Mouse (Mus musculus): ENCODE measurements around the gene Per1. TPM values are rescaled to one million over a fixed set of nuclear protein-coding genes. Genes with fewer than 3 reads are reported as not detected.

Per1 gene
- polyA plus RNA-seq, 1 experiment from 2014 or later, result 11.5 TPM

DNA sequence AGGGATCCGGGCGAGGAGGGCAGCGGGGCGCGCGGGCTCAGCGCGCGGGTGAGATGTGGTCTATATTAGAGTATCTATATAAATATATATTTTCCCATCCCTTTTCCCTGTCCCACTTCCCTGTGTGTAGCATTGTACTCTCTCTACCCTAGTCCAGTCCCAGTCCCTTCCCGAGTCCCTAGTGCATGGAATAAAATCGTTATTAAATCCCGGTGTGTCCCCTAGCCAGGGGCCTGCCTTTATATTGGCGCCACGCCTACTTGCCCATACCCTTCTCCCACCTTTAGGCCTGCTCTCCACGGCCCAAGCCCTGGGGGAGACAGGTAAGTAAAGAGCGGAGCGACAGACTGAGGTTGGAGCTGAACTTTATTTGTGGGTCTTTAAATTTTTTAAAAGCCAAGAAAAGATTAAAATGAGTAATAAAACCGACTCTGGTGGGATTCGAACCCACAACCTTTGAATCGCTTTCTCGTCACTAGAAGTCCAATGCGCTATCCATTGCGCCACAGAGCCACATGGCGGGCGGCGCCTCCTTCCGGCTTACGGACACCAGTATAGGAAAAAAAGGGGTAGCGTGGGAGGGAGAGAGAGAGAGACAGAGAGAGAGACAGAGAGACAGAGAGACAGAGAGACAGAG is 28.2 kb downstream of the Per1 start:
- H3K9ac ChIP-seq, result peak overlapping the region; percentile 72
- ATAC-seq (ENCODE audit: insufficient number of reproducible peaks, insufficient read depth, low FRiP score, low TSS enrichment), result no peak
- H3K4me2 ChIP-seq (replicated peaks), result peak overlapping the region; percentile 88
- peaks cover 36% of the 10 kb centered on the region for H3K4me1 ChIP-seq
- H3K9me3 ChIP-seq, result no peaks in the 10 kb centered on the region
- peak overlapping the region; percentile 77 for H3K4me3 ChIP-seq
- H3K27ac ChIP-seq, result peak overlapping the region; percentile 82
- H3K27me3 ChIP-seq, result no peaks in the 10 kb centered on the region
- H3K36me3 ChIP-seq, result no peaks in the 10 kb centered on the region
- under 1% methylated on average over 29 of the region's 29 CpGs for WGBS

DNA sequence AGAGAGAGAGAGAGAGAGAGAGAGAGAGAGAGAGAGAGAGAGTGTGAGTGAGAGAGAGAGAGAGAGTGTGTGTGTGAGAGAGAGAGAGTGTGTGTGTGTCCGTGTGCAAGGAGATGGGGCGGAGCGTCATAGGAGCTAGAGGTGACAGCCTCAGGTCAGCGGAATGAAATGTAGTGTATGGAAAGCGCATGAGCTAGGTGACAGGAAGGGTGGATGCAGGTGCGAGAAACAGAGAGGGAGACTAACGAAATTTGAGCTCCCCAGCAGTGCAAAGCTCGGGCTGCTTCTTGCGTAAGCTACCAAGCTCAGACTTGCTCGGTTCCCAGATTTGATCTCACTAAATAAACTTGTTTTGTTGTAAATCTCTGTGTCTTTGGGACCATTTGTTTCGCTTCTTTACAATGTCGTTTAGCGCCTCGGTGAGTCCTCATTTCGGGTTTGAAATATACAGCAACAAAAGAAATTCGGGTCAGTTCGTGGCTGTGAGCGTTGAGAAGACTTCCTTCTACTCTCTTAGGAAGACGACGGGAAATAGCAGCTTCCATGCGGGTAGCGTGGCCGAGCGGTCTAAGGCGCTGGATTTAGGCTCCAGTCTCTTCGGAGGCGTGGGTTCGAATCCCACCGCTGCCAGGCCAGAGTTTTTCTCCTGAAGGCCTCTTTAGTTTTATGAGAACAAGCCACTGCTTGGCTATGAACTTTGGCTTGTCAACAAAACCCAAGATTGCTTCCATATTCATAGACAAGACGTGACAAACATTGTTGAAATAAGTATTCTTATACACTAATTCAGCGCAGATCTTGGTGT is 28.9 kb downstream of the Per1 start:
- Histone ChIP-seq H3K9ac (peak overlapping the region; percentile 41), H3K27me3 (no peaks in the 10 kb centered on the region), H3K4me2 (replicated peaks) (peak overlapping the region; percentile 88), H3K9me3 (no peaks in the 10 kb centered on the region), H3K4me1 (peaks cover 35% of the 10 kb centered on the region), H3K27ac (peak overlapping the region; percentile 72), H3K4me3 (peak overlapping the region; percentile 77), H3K36me3 (no peaks in the 10 kb centered on the region)
- under 1% methylated on average over 31 of the region's 31 CpGs for WGBS
- 0 out of 2 replicates have a peak, but pooled peaks have one; percentile 25 for ATAC-seq (ENCODE audit: insufficient number of reproducible peaks, insufficient read depth, low FRiP score, low TSS enrichment)

DNA sequence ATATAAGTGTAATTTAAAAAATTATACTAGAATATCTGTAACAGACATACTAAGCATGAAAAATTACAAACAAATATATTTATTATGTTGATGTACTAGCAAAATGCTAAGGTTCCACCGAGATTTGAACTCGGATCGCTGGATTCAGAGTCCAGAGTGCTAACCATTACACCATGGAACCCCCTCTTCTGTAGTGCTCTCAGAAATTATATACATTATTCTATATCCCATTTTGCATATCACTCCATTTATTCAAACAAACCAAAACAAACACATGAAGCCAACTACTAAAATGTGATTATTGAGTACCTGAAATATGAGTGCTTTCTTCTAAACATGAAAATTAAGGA is 29.5 kb downstream of the Per1 start:
- Histone ChIP-seq H3K36me3 (no peaks in the 10 kb centered on the region), H3K9ac (no peak overlapping the region), H3K4me1 (peaks cover 29% of the 10 kb centered on the region), H3K9me3 (no peaks in the 10 kb centered on the region), H3K4me3 (peak overlapping the region; percentile 77), H3K4me2 (replicated peaks) (peak overlapping the region; percentile 88; the same call in 1 of the 2 replicates), H3K27ac (no peak overlapping the region), H3K27me3 (no peaks in the 10 kb centered on the region)
- under 1% methylated on average over 3 of the region's 3 CpGs for WGBS
- no peak for ATAC-seq (ENCODE audit: insufficient number of reproducible peaks, insufficient read depth, low FRiP score, low TSS enrichment)

DNA sequence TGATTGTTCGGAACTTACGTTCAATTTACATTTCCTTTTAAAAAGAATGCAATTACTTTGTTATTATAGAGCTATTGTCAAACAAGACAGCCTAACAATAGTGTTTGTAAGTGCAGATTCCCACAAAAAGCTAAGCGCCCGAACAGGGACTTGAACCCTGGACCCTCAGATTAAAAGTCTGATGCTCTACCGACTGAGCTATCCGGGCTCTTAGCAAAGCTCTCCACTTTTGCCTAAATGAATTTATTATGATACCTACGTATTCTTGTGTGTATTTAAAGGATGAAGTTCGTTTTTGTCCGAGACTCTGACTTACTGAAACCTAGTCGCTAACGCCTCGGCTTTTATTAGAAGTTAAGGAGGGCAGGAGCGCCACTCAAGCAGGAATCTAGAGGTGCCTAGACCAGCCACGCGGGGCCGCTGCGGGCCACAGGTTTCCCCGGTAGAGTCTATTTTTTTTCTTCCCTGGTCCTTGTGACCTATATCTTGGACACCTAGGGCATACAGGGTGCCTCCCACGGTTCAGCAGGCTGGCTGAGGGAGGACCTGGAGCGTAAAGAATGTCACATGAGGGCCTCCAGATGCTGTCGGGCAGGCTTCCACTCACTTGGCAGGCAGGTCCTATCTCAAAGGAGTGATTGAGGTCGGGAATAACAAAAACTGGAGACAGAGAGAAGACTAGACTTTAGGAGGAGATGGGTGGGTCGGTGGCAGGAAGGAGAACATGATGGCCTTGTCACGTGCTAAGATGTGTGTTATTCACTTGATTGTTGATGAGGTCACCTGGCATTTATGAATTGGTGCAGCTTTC is 30.2 kb downstream of the Per1 start:
- H3K4me2 ChIP-seq (replicated peaks), result peak overlapping the region; percentile 86
- H3K4me1 ChIP-seq, result peaks cover 21% of the 10 kb centered on the region
- under 1% methylated on average over 24 of the region's 24 CpGs for WGBS
- H3K36me3 ChIP-seq, result no peaks in the 10 kb centered on the region
- H3K27ac ChIP-seq, result peak overlapping the region; percentile 76
- no peaks in the 10 kb centered on the region for H3K27me3 ChIP-seq
- H3K4me3 ChIP-seq, result peak overlapping the region; percentile 52
- no peak for ATAC-seq (ENCODE audit: insufficient number of reproducible peaks, insufficient read depth, low FRiP score, low TSS enrichment)
- H3K9me3 ChIP-seq, result no peaks in the 10 kb centered on the region
- peak overlapping the region; percentile 39 for H3K9ac ChIP-seq

DNA sequence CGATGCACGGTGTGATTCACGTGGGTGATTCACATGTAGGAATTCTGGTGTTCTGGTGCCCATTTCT is 30.7 kb downstream of the Per1 start, which contains the start of gene Aloxe3:
TSS of gene Aloxe3 (plus strand) at position 45 of the 67 bp plus-strand sequence.
- no peaks in the 10 kb centered on the region for H3K27me3 ChIP-seq

DNA sequence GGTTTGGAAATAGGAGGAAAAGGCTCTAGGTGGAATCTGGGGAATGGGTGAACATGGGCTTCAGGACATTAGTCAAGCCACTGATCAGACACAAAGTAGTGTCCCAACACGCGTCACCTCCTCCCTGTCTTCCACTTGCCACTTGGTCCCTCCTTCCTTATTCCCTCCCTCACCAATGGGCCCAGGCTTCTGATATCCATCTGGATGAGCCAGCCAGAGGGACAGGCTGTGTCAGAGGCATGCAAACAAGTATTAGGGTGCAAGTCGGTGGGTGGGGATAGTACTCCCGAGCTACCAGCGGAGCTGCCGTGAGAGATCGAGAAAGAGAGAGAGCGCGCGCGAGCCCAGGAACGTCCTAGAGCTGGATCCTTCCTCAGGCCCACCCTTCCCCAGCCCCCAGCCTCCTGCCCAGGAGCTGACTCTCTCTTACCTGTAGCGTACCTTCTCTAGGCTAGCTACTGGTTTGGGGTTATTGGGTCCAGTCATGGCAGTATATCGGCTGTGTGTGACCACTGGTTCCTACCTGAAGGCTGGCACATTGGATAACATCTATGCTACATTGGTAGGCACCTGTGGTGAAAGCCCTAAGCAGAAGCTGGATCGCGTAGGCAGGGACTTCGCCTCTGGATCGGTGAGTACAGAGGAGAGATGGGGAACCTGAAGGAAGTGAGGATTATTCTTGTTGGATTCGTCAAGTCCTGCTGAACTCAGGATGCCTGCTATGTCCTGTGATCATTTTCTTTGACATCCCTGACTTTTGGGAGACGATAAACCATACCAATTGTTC is 31.1 kb downstream of the Per1 start:
- Histone ChIP-seq H3K4me1 (peaks cover 14% of the 10 kb centered on the region), H3K36me3 (no peaks in the 10 kb centered on the region), H3K27me3 (no peaks in the 10 kb centered on the region), H3K9ac (peak overlapping the region; percentile 39), H3K27ac (peak overlapping the region; percentile 76; the same call in 1 of the 2 replicates), H3K4me2 (replicated peaks) (peak overlapping the region; percentile 86), H3K4me3 (peak overlapping the region; percentile 52), H3K9me3 (no peaks in the 10 kb centered on the region)
- ATAC-seq (ENCODE audit: insufficient number of reproducible peaks, insufficient read depth, low FRiP score, low TSS enrichment), result no peak
- WGBS, result 12% methylated on average over 20 of the region's 20 CpGs

More for the DNA sequence above, 30.7 kb downstream of the Per1 start, which contains the start of gene Aloxe3:
- Histone ChIP-seq H3K4me3 (peak within 1 kb of the TSS; percentile 52), H3K9me3 (no peaks in the 10 kb centered on the region), H3K27ac (peak within 1 kb of the TSS; percentile 76), H3K36me3 (no peaks in the 10 kb centered on the region), H3K4me2 (replicated peaks) (peak within 1 kb of the TSS; percentile 86), H3K4me1 (peaks cover 19% of the 10 kb centered on the region), H3K9ac (peak within 1 kb of the TSS; percentile 39)
- no peak for ATAC-seq (ENCODE audit: insufficient number of reproducible peaks, insufficient read depth, low FRiP score, low TSS enrichment)
- 2% methylated on average over 3 of the region's 3 CpGs for WGBS

DNA sequence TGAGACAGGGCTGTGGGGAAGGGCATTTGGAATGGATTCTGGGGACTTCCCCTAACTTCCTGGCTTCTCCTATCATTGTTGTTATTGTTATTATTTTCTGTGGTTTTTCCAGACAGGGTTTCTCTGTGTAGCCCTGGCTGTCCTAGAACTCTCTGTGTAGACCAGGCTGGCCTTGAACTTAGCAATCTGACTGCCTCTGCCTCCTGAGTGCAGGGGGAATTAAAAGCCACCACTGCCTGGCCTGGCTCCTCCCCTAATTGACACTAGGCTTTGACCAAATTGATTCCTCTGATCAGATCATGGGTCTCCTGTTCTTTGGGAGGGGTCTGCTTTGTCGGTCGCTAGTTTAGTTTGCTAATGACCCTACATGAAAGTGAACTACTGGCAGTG is 31.7 kb downstream of the Per1 start:
- no peaks in the 10 kb centered on the region for H3K9me3 ChIP-seq
- peaks cover 10% of the 10 kb centered on the region for H3K4me1 ChIP-seq
- H3K27me3 ChIP-seq, result 0 out of 2 replicates have a peak, but pooled peaks cover 1% of the 10 kb centered on the region
- no peaks in the 10 kb centered on the region for H3K36me3 ChIP-seq
- H3K4me2 ChIP-seq (replicated peaks), result peak overlapping the region; percentile 86
- H3K9ac ChIP-seq, result peak overlapping the region; percentile 39; the same call in 1 of the 2 replicates
- no peak overlapping the region for H3K27ac ChIP-seq
- peak overlapping the region; percentile 52 for H3K4me3 ChIP-seq
- WGBS, result 46% methylated on average over 2 of the region's 2 CpGs
- ATAC-seq (ENCODE audit: insufficient number of reproducible peaks, insufficient read depth, low FRiP score, low TSS enrichment), result no peak

DNA sequence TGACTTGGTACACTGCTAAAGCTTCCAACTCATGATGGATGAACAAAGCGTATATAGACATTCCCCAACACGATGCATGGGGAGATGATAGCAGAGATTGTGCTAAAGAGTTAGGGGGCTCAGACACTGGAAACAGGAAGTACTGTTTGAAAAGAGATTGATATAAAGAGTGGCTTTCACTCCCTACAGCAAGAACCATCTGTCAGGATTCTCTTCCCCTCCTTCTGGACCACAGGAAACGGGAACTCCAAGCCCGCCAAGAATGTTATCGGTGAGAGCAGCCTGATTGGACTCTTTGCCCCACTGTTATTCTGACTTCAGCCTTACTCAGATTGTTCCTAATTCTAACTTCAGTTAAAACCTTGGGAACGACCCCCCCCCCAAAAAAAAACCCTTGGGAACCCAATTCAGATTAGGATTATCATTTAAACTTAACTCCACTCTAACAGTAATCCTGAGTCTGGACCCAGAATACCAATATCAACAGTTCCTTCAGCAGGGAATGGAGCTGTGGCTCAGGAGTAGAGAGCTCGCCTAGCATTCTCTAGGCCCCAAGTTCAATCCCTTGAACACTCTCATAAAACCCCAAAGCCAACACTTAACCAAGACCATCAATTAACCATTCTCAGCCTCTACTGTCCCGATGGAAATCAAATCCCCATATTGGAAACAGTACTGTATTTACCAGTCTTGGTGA is 33.6 kb downstream of the Per1 start:
- no peaks in the 10 kb centered on the region for H3K9me3 ChIP-seq
- 72% methylated on average over 8 of the region's 8 CpGs for WGBS
- no peaks in the 10 kb centered on the region for H3K36me3 ChIP-seq
- ATAC-seq (ENCODE audit: insufficient number of reproducible peaks, insufficient read depth, low FRiP score, low TSS enrichment), result no peak
- H3K27ac ChIP-seq, result no peak overlapping the region
- no peak overlapping the region for H3K9ac ChIP-seq
- H3K4me3 ChIP-seq, result no peak overlapping the region
- H3K4me2 ChIP-seq (replicated peaks), result no peak overlapping the region
- H3K4me1 ChIP-seq, result peaks cover 10% of the 10 kb centered on the region
- H3K27me3 ChIP-seq, result 0 out of 2 replicates have a peak, but pooled peaks cover 10% of the 10 kb centered on the region

DNA sequence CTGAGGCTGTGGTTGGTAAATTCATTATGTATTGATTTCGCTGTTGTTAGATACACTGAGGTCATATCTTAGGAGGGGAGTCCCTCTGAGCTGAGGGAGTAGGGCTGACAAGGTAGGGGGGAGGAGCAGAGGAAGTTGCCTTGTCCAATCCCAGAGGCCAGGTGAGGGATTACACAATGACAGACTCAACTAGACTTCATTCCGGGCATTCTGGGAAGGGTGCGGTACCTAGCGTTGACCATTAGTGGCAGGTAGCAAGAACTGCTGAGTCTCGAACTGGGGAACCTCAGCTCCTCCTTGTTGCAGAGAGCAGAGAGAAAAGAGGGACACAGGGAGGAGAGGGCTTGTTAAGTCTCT is 38.5 kb downstream of the Per1 start:
- Histone ChIP-seq H3K4me3 (peak overlapping the region; percentile 47), H3K4me1 (no peaks in the 10 kb centered on the region), H3K27ac (no peak overlapping the region), H3K9ac (peak overlapping the region; percentile 43; the same call in 1 of the 2 replicates), H3K36me3 (no peaks in the 10 kb centered on the region), H3K4me2 (replicated peaks) (peak overlapping the region; percentile 81), H3K9me3 (no peaks in the 10 kb centered on the region), H3K27me3 (0 out of 2 replicates have a peak, but pooled peaks cover 12% of the 10 kb centered on the region)
- WGBS, result 16% methylated on average over 5 of the region's 5 CpGs
- no peak for ATAC-seq (ENCODE audit: insufficient number of reproducible peaks, insufficient read depth, low FRiP score, low TSS enrichment)

DNA sequence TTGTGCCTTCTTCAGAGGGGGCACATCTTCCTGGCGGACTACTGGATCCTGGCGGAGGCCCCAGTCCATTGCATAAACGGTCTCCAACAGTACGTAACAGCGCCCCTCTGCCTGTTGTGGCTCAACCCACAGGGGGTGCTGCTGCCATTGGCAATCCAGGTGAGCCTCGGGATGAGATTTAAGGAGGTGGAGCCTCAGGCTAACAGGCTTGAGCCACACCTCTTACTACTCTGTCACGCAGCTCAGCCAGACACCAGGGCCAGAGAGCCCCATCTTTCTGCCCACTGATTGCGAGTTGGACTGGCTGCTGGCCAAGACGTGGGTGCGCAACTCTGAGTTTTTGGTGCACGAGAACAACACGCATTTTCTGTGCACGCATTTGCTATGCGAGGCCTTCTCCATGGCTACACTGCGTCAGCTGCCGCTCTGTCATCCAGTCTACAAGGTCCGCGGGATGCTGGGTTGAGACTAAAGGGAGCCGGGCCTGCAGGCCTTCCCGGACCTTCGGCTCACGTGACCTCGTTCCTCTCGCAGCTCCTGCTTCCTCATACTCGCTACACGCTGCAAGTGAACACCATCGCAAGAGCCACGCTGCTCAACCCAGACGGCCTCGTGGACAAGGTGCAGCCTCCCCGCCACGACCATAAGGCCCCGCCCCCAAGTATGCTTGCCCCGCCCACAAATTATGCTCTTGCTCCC is 39.1 kb downstream of the Per1 start:
- Histone ChIP-seq H3K4me2 (replicated peaks) (peak overlapping the region; percentile 81), H3K27ac (no peak overlapping the region), H3K4me3 (peak overlapping the region; percentile 47), H3K4me1 (no peaks in the 10 kb centered on the region), H3K9ac (peak overlapping the region; percentile 43), H3K27me3 (0 out of 2 replicates have a peak, but pooled peaks cover 12% of the 10 kb centered on the region), H3K9me3 (no peaks in the 10 kb centered on the region), H3K36me3 (no peaks in the 10 kb centered on the region)
- WGBS, result 1% methylated on average over 34 of the region's 34 CpGs
- peak; percentile 73 for ATAC-seq (ENCODE audit: insufficient number of reproducible peaks, insufficient read depth, low FRiP score, low TSS enrichment)
